Mouse (Mus musculus) mesoderm, embryonic 11.5 days (tissue): ENCODE measurements around the gene Fanca.
A peak's percentile ranks its signal among the peaks of the same experiment; 100 is the strongest.

Experiments used
- DNase-seq: peaks from one replicate; pipeline ENCODE4 v3.0.0-alpha.2; 2012; ENCODE audit warnings: low read depth, low spot score

Fanca gene

GRCm38 (mm10) chr8:123318467-123318911, at the start of gene Fanca:
TSS of gene Fanca (minus strand) at chr8:123318576.
- DNase-seq, result peak; percentile 95

- peak; percentile 85 for DNase-seq
Measured at GRCm38 (mm10) chr8:123361082-123361739, 42.8 kb upstream of the Fanca start.

- no peak for DNase-seq
Measured at GRCm38 (mm10) chr8:123353216-123353615, 34.8 kb upstream of the Fanca start.

- DNase-seq, result no peak
Measured at GRCm38 (mm10) chr8:123352786-123353185, 34.4 kb upstream of the Fanca start.

GRCm38 (mm10) chr8:123352118-123352517, 33.7 kb upstream of the Fanca start:
- DNase-seq, result no peak

GRCm38 (mm10) chr8:123349073-123349472, 30.7 kb upstream of the Fanca start:
- DNase-seq, result no peak

GRCm38 (mm10) chr8:123348237-123348843, 30.0 kb upstream of the Fanca start:
- no peak for DNase-seq

GRCm38 (mm10) chr8:123347293-123347692, 28.9 kb upstream of the Fanca start:
- no peak for DNase-seq

GRCm38 (mm10) chr8:123345856-123346255, 27.5 kb upstream of the Fanca start:
- DNase-seq, result no peak

- DNase-seq, result no peak
Measured at GRCm38 (mm10) chr8:123345135-123345534, 26.8 kb upstream of the Fanca start.

GRCm38 (mm10) chr8:123343422-123343821, 25.0 kb upstream of the Fanca start:
- DNase-seq, result no peak

- no peak for DNase-seq
Measured at GRCm38 (mm10) chr8:123342911-123343310, 24.5 kb upstream of the Fanca start.

GRCm38 (mm10) chr8:123342253-123342652, 23.9 kb upstream of the Fanca start:
- DNase-seq, result no peak

- no peak for DNase-seq
Measured at GRCm38 (mm10) chr8:123341040-123342015, 23.0 kb upstream of the Fanca start.

- no peak for DNase-seq
Measured at GRCm38 (mm10) chr8:123340071-123340470, 21.7 kb upstream of the Fanca start.

GRCm38 (mm10) chr8:123337475-123337874, 19.1 kb upstream of the Fanca start:
- no peak for DNase-seq

GRCm38 (mm10) chr8:123334467-123334866, 16.1 kb upstream of the Fanca start:
- DNase-seq, result no peak

GRCm38 (mm10) chr8:123333864-123334263, 15.5 kb upstream of the Fanca start:
- DNase-seq, result no peak

GRCm38 (mm10) chr8:123333091-123333587, 14.8 kb upstream of the Fanca start:
- DNase-seq, result no peak

GRCm38 (mm10) chr8:123332262-123333090, 14.1 kb upstream of the Fanca start, which contains the start of gene Spire2:
TSS of gene Spire2 (plus strand) at chr8:123332713.
- peak; percentile 89 for DNase-seq

- DNase-seq, result no peak
Measured at GRCm38 (mm10) chr8:123331810-123332209, 13.4 kb upstream of the Fanca start.
